Mouse (Mus musculus) lung, adult 2 months (tissue): Measurements from ENCODE around the gene Arl15.

Experiments
- CTCF ChIP-seq: fragments of 200-500 bp; IDR thresholded peaks from 2 replicates; pipeline ENCODE4 v1.5.1; 2011; ENCODE audit warnings: mild to moderate bottlenecking, low read length, control low read depth; ENCODE audit not compliant: insufficient read depth
- POLR2A ChIP-seq: fragments of 200-500 bp; IDR thresholded peaks from 2 replicates; pipeline ENCODE4 v1.6.1; 2011; ENCODE audit warnings: low read depth, mild to moderate bottlenecking, control low read depth, low read length, borderline replicate concordance; ENCODE audit errors: extremely low read depth

GRCm38 (mm10) chr13:114096386-114096785 lies 302.1 kb downstream of the Arl15 start:
- TF ChIP-seq POLR2A (no peak), CTCF (no peak)
